Comparison of ENCODE assay signal across 9 mouse cellular contexts in the genomic region with DNA sequence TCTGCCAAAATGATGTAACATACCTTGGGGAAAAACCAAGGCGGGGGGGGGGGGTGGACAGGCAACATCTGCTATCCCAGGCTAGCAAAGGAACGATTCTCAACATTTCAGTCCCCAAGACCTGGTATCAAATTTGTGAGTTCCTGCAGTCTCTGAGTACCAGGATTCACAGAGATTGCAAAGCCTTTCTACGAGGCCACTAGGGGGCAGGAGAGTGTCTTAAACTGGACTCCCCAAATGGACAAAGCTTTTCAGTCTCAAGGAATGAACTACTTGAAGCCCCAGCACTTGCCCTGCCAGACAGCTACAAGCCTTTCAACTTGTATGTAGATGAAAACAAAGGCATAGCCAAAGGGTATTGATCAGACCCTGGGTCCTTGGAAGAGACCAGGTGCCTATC. TPM values are rescaled to one million over a fixed set of nuclear protein-coding genes. Genes with fewer than 3 reads are reported as not detected.
A peak's percentile ranks its signal among the peaks of the same experiment; 100 is the strongest.
DNase-seq lines count a peak whose midpoint lies in the region; ATAC-seq and TF ChIP-seq lines count a peak whose summit lies in the region.
"Had no signal": no experiment of that assay in that cellular context is flagged by ENCODE, and none has a peak within 500 bp of the region (broad histone marks: within the 10 kb centered on the region; RNA-seq: fewer than 3 reads in every experiment).

No protein-coding gene starts in this region.

- ATAC-seq in liver, embryonic 12.5 days, result no peak
- ATAC-seq in limb, embryonic 14.5 days (ENCODE audit: low FRiP score, low read depth), result no peak

- H3K9ac ChIP-seq in liver, embryonic 12.5 days, result no peak overlapping the region
- H3K9ac ChIP-seq in limb, embryonic 14.5 days (ENCODE audit: low read depth, low read length, severe bottlenecking), result no peak overlapping the region
- H3K9ac ChIP-seq: stomach, embryonic 15.5 days had no signal

- H3K4me2 ChIP-seq in liver, embryonic 12.5 days, result no peak overlapping the region
- H3K4me2 ChIP-seq in limb, embryonic 14.5 days (replicated peaks; ENCODE audit: low read depth, low read length, severe bottlenecking), result no peak overlapping the region
- H3K4me2 ChIP-seq: stomach, embryonic 15.5 days had no signal

- no peak overlapping the region for H3K27ac ChIP-seq in liver, embryonic 12.5 days
- no peak overlapping the region for H3K27ac ChIP-seq in limb, embryonic 14.5 days (replicated peaks; ENCODE audit: low read depth, low read length)
- H3K27ac ChIP-seq: stomach, embryonic 15.5 days had no signal

- H3K4me1 ChIP-seq in liver, embryonic 12.5 days, result peaks cover 23% of the 10 kb centered on the region
- peaks cover 6% of the 10 kb centered on the region for H3K4me1 ChIP-seq in limb, embryonic 14.5 days (ENCODE audit: control insufficient read depth, insufficient read depth, low read length)
- H3K4me1 ChIP-seq: stomach, embryonic 15.5 days had no signal

- H3K36me3 ChIP-seq in liver, embryonic 12.5 days, result peaks cover 8% of the 10 kb centered on the region
- H3K36me3 ChIP-seq in limb, embryonic 14.5 days (ENCODE audit: control insufficient read depth, insufficient read depth, low read length), result 0 out of 2 replicates have a peak, but pooled peaks cover under 1% of the 10 kb centered on the region
- H3K36me3 ChIP-seq: stomach, embryonic 15.5 days had no signal

- H3K4me3 ChIP-seq in liver, embryonic 12.5 days, result no peak overlapping the region
- no peak overlapping the region for H3K4me3 ChIP-seq in limb, embryonic 14.5 days (replicated peaks; ENCODE audit: low read length)
- H3K4me3 ChIP-seq: stomach, embryonic 15.5 days had no signal

- 1% methylated on average over 3 of the region's 3 CpGs for WGBS in liver, embryonic 12.5 days (ENCODE audit: insufficient replicate concordance)
- WGBS in limb, embryonic 14.5 days, result 0% methylated on average over 3 of the region's 3 CpGs

- TF ChIP-seq POLR2A in limb, embryonic 14.5 days (IDR thresholded peaks at IDR 0.05; ENCODE audit: borderline replicate concordance, extremely low read depth, insufficient read depth, insufficient read length), result no peak

- peak; percentile 74 for DNase-seq in liver
- peak; percentile 60 to 71 for DNase-seq in adrenal gland, adult 18-20 months (ENCODE audit: low spot score in 2 of 2)
- DNase-seq in embryo, embryonic 11 days, result peak; percentile 80
- peak; percentile 57 to 73 for DNase-seq in kidney, adult 8-10 months
- DNase-seq in limb, embryonic 14.5 days (ENCODE audit: low spot score), result peak; percentile 69
- DNase-seq in retina, embryonic 14.5 days (ENCODE audit: low spot score), result peak; percentile 89
- DNase-seq in thymus, postnatal 36 days, result peak; percentile 33 to 48

- H3K9me3 ChIP-seq in liver, embryonic 12.5 days (replicated peaks), result no peaks in the 10 kb centered on the region
- no peaks in the 10 kb centered on the region for H3K9me3 ChIP-seq in limb, embryonic 14.5 days (ENCODE audit: control insufficient read depth, low read length)
- H3K9me3 ChIP-seq: stomach, embryonic 15.5 days had no signal

- no peaks in the 10 kb centered on the region for H3K27me3 ChIP-seq in liver, embryonic 12.5 days (replicated peaks)
- H3K27me3 ChIP-seq in limb, embryonic 14.5 days (ENCODE audit: control insufficient read depth, insufficient read depth, low read length), result no peaks in the 10 kb centered on the region
- H3K27me3 ChIP-seq: stomach, embryonic 15.5 days had no signal

RNA-seq across cellular contexts. Expression of a gene that starts 1.3 kb away (rescaled TPM):
- polyA plus RNA-seq in liver, embryonic 12.5 days (2016; fragmentation: Nextera tagmentation; extraction: Ambion mirVana), result 22.1 and 22.9 TPM in 2 replicates
- 10 to 100 TPM; 18.6 to 20.2 TPM for total RNA-seq in adrenal gland, adult 18-20 months (2021)
- polyA plus RNA-seq in limb, embryonic 14.5 days (2012; rRNA removed), result 22.1 and 23.5 TPM in 2 replicates
- polyA plus RNA-seq in limb, embryonic 14.5 days (2014; fragmentation: Nextera tagmentation; extraction: Ambion mirVana), result 25.1 and 27.1 TPM in 2 replicates

RNA-seq across cellular contexts. Expression of a gene that starts 15.3 kb away (rescaled TPM):
- polyA plus RNA-seq in liver, embryonic 12.5 days (2016; fragmentation: Nextera tagmentation; extraction: Ambion mirVana), result 0.23 and 0.41 TPM in 2 replicates
- total RNA-seq in adrenal gland, adult 18-20 months (2021), result under 1 TPM; 0.53 to 0.64 TPM
- 9.4 and 10.2 TPM in 2 replicates for polyA plus RNA-seq in limb, embryonic 14.5 days (2012; rRNA removed)
- polyA plus RNA-seq in limb, embryonic 14.5 days (2014; fragmentation: Nextera tagmentation; extraction: Ambion mirVana), result 15.4 and 24.2 TPM in 2 replicates

RNA-seq across cellular contexts. Expression of a gene that starts 21.0 kb away (rescaled TPM):
- polyA plus RNA-seq in liver, embryonic 12.5 days (2016; fragmentation: Nextera tagmentation; extraction: Ambion mirVana), result 48.0 and 52.3 TPM in 2 replicates
- total RNA-seq in adrenal gland, adult 18-20 months (2021), result 100 to 1,000 TPM; 121 to 131 TPM
- 27.7 and 44.0 TPM in 2 replicates for polyA plus RNA-seq in limb, embryonic 14.5 days (2012; rRNA removed)
- polyA plus RNA-seq in limb, embryonic 14.5 days (2014; fragmentation: Nextera tagmentation; extraction: Ambion mirVana), result 85.7 and 94.6 TPM in 2 replicates
